Mouse (Mus musculus): Measurements from ENCODE around the gene Rhobtb3.

GRCm38 (mm10) chr13:75891868-75892267 is 51.9 kb downstream of the Rhobtb3 start:
- TF ChIP-seq CTCF (conservative IDR thresholded peaks at IDR 0.05; ENCODE audit: low read length) (no peak), POU5F1 (IDR thresholded peaks at IDR 0.05; ENCODE audit: borderline replicate concordance, low read length) (no peak), NANOG (IDR thresholded peaks at IDR 0.05; ENCODE audit: borderline replicate concordance, low read length) (no peak)
